Mouse (Mus musculus) forebrain, embryonic 14.5 days (tissue): ENCODE measurements around the gene Tctn1. TPM values are rescaled to one million over a fixed set of nuclear protein-coding genes. Genes with fewer than 3 reads are reported as not detected.

Experiments
- ATAC-seq: fragments of 200-750 bp; cut with Nextera tagmentation; 2 replicates; pipeline ENCODE4 v1.8.0; 2017; ENCODE audit warnings: mild to moderate bottlenecking, moderate library complexity
- DNase-seq: peaks from one replicate; pipeline ENCODE4 v3.0.0-alpha.2; 2015; ENCODE audit warnings: low spot score
- H3K27ac ChIP-seq: fragments of 300-500 bp; sonication (generic); 2 replicates; pipeline ENCODE4 v1.5.1; 2014; ENCODE audit warnings: low read depth, mild to moderate bottlenecking, control low read depth, low read length, moderate library complexity
- H3K27me3 ChIP-seq: fragments of 300-500 bp; sonication (generic); replicated peaks from 2 replicates; pipeline ENCODE4 v1.6.1; 2014; ENCODE audit warnings: low read length, control low read depth, mixed read lengths; ENCODE audit not compliant: control insufficient read depth, insufficient read depth
- H3K36me3 ChIP-seq: fragments of 300-500 bp; sonication (generic); 2 replicates; pipeline ENCODE4 v1.6.1; 2014; ENCODE audit warnings: low read length, control low read depth; ENCODE audit not compliant: control insufficient read depth, insufficient read depth
- H3K4me1 ChIP-seq: fragments of 300-500 bp; sonication (generic); 2 replicates; pipeline ENCODE4 v1.6.1; 2014; ENCODE audit warnings: antibody characterized with exemption, low read length, control low read depth; ENCODE audit not compliant: control insufficient read depth, insufficient read depth
- H3K4me2 ChIP-seq: fragments of 300-500 bp; sonication (generic); 2 replicates; pipeline ENCODE4 v1.6.1; 2014; ENCODE audit warnings: mild to moderate bottlenecking, control low read depth, low read length
- H3K4me3 ChIP-seq: fragments of 300-500 bp; sonication (generic); 2 replicates; pipeline ENCODE4 v1.5.1; 2014; ENCODE audit warnings: low read depth, low read length, control low read depth
- H3K9ac ChIP-seq: fragments of 300-500 bp; sonication (generic); 2 replicates; pipeline ENCODE4 v1.6.1; 2014; ENCODE audit warnings: mild to moderate bottlenecking, low read length, control low read depth, moderate library complexity
- H3K9me3 ChIP-seq: fragments of 300-500 bp; sonication (generic); replicated peaks from 2 replicates; pipeline ENCODE4 v1.6.1; 2016; ENCODE audit warnings: low read length, control low read depth, mixed read lengths; ENCODE audit not compliant: control insufficient read depth
- WGBS: fragments of 180-500 bp; shearing (Covaris S2); extraction: QIAGEN DNeasy Blood & Tissue Kit; methylation state at CpG from one replicate; pipeline ENCODE4 v1.1.7; 2014; 5-methylcytosine and 5-hydroxymethylcytosine counted together
- polyA plus RNA-seq: library from polyadenylated mRNA; unstranded; fragments of >200 nt; fragmentation: Nextera tagmentation; extraction: Ambion mirVana; gene quantifications from 2 replicates; pipeline ENCODE4 v1.2.1, GENCODE M21; 2014

The Tctn1 gene
- polyA plus RNA-seq, 1 experiment from 2014 or later = 3.5 TPM

DNA sequence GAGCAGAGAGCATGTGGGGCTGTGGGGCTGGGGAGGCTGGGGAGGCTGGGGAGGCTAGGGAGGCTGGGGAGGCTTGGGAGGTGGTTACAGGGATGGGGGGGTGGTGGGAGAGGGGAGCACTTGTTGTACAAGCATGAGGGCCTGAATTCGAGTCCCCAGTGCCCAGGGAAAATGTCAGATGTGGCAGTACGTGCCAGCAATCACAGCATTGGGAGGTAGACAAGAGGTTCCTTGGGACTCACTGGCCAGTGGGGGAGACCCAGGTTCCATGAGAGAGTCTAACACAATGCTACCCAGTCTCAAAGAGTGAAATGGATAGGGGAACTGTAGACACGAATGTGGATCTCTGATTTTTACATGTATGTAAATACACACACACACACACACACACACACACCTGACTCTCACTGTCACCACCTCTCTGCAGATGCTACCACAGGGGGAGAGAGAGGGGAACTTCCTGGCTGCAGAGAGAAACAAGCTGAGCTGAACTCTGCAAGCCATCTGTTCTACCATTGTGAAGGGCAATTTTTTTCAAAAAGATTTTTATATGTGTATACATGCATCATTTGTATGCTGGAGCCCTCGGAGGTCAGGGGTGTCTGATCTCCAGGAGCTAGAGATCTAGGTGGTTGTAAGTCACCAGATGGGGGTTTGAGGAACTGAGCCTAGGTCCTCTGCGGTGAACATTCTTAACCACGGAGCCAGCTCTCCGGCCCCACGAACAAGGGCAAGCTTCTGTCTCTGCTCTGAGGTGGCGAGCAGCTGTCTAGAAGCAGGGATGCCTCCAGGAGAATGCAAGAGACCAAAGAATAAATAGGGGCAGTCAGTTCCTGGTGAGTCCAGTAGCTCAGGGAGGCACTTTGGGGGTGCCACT is 29.7 kb downstream of the Tctn1 start:
- Histone ChIP-seq H3K27ac (peak overlapping the region; percentile 44; the same call in 1 of the 2 replicates), H3K4me2 (no peak overlapping the region), H3K27me3 (no peaks in the 10 kb centered on the region), H3K9me3 (no peaks in the 10 kb centered on the region), H3K36me3 (no peaks in the 10 kb centered on the region), H3K9ac (no peak overlapping the region), H3K4me3 (no peak overlapping the region), H3K4me1 (no peaks in the 10 kb centered on the region)
- WGBS = 83% methylated on average over 9 of the region's 9 CpGs
- no peak for ATAC-seq
- no peak for DNase-seq

DNA sequence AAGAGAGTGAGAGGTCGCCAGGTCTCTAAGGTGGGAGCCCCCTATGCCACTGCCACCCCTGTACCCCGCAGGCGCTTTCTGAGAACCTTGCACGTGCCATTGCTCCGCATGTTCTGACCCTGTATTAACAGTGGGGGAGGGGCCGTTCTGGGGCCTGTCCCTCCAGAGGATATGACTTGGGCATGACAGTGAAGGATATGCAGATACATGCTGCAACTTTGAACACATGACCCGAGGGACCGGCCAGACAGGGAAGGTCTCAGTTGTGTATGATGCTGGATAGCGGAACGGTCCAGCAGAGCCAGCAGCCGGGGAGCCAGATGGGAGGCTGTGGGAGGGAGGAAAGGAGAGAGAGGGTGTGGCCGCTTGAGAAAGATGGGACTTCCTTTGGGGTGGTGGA is 30.6 kb downstream of the Tctn1 start:
- Histone ChIP-seq H3K9me3 (no peaks in the 10 kb centered on the region), H3K27ac (no peak overlapping the region), H3K4me2 (no peak overlapping the region), H3K9ac (no peak overlapping the region), H3K4me3 (no peak overlapping the region), H3K27me3 (no peaks in the 10 kb centered on the region), H3K4me1 (no peaks in the 10 kb centered on the region), H3K36me3 (no peaks in the 10 kb centered on the region)
- ATAC-seq (no peak), DNase-seq (no peak)
- 94% methylated on average over 12 of the region's 12 CpGs for WGBS

DNA sequence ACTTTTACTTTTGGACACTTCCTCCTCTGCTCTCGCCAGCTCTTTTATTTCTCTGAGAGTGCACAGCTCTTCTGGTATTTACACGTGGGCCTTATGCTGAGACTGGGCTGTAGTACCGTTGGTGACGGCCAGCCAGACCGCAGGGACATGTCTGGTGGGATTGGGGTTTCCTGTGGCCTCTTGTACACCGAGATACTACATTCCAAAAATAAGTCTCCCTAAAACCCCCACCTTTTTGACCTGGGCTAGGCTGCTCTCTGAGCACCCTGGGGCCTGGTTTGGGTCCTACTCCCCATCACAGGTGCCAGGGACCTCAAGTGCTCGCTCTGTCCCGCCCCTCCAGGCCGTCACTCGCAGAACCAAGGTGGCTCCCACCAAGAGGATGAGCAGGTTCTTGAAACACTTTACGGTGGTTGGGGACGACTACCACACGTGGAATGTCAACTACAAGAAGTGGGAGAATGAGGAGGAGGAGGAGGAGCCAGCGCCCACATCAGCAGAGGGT is 31.1 kb downstream of the Tctn1 start:
- DNase-seq = no peak
- 94% methylated on average over 14 of the region's 14 CpGs for WGBS
- Histone ChIP-seq H3K27me3 (no peaks in the 10 kb centered on the region), H3K4me2 (no peak overlapping the region), H3K36me3 (no peaks in the 10 kb centered on the region), H3K4me3 (no peak overlapping the region), H3K27ac (no peak overlapping the region), H3K9ac (no peak overlapping the region), H3K9me3 (no peaks in the 10 kb centered on the region), H3K4me1 (no peaks in the 10 kb centered on the region)
- no peak for ATAC-seq

DNA sequence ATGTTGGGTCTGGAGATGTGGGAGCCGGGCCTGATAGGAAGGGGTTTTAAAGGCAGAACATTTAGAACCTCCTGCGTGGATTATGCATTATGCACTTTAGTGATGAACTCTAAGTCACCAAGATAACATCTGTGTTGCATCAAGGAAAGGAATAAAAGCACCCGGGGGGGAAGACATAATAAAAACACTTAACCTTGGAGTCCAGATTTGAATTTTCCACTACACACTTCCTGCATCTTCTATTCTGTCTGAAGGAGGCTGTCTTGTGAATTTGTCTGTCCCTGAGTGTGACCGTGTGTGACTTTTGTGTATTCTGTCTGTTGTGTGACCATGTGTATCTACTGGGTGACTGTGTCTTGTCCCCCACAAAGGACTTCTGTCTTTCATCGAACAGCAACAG is 32.3 kb downstream of the Tctn1 start:
- Histone ChIP-seq H3K4me3 (no peak overlapping the region), H3K4me1 (no peaks in the 10 kb centered on the region), H3K36me3 (no peaks in the 10 kb centered on the region), H3K27me3 (no peaks in the 10 kb centered on the region), H3K9me3 (no peaks in the 10 kb centered on the region), H3K27ac (no peak overlapping the region), H3K9ac (no peak overlapping the region), H3K4me2 (no peak overlapping the region)
- ATAC-seq (no peak), DNase-seq (no peak)
- 94% methylated on average over 5 of the region's 5 CpGs for WGBS

DNA sequence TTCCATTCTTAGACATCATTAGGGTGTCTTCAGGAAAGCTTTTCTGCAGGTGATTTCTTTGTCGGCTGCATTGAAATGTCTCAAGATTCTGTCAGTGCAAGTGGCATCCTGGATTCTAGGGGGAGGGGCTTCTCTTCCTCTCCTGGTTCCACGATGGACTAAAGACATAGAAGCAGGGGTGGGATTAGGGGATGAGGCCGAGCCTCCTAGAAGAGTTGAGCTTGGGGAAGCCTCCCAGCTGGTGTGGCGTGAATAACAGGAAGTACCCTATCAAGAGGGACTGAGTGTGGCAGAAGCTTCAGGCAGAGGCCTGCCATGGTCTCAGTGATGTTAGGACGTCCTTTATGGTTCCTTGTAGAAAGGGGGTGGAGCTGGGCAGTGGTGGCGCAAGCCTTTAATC is 32.8 kb downstream of the Tctn1 start:
- Histone ChIP-seq H3K27me3 (no peaks in the 10 kb centered on the region), H3K4me1 (no peaks in the 10 kb centered on the region), H3K36me3 (no peaks in the 10 kb centered on the region), H3K27ac (no peak overlapping the region), H3K9me3 (no peaks in the 10 kb centered on the region), H3K4me2 (no peak overlapping the region), H3K9ac (no peak overlapping the region), H3K4me3 (no peak overlapping the region)
- no peak for ATAC-seq
- DNase-seq = no peak
- 82% methylated on average over 6 of the region's 6 CpGs for WGBS

DNA sequence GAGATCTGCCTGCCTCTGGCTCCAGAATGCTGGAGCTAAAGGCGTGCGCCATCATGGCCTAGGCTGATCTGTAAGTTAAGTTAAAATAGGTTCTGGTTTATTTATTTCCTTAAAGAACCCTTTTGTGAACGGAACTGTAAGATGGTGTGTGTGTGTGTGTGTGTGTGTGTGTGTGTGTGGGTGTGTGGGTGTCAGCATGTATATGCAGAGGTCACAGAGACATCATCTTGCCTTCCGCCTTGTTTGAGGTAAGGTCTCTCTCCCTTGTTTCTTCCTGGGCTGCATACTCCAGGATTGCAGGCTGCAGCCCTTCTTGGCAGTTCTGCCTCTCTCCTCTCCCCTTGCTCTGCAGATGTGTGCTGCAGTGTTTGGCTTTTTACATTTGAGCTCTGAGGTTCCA is 33.4 kb downstream of the Tctn1 start:
- Histone ChIP-seq H3K4me2 (no peak overlapping the region), H3K4me1 (no peaks in the 10 kb centered on the region), H3K27me3 (no peaks in the 10 kb centered on the region), H3K36me3 (no peaks in the 10 kb centered on the region), H3K4me3 (no peak overlapping the region), H3K9ac (no peak overlapping the region), H3K27ac (no peak overlapping the region), H3K9me3 (no peaks in the 10 kb centered on the region)
- DNase-seq (no peak), ATAC-seq (no peak)
- WGBS = 90% methylated on average over 4 of the region's 4 CpGs

DNA sequence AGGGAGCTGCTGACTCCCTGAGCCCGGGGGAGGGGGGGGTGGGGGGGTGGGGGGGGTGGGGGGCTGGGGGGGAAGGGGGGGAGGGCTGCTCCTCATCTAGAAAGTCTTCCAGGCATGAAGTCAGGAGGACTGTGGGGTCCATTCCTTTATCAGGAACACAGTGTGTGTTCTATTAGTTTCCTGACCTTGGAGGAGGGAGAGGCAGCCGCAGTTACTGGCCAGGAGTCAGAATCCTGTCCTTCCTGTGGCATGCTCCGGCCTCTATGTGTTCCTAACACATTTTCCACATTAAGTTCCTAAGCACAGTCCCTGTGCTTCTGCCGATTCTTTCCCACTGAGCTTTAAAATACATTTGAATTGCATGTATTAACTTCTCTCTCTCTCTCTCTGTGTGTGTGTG is 35.5 kb downstream of the Tctn1 start:
- H3K4me2 ChIP-seq = no peak overlapping the region
- no peaks in the 10 kb centered on the region for H3K27me3 ChIP-seq
- no peaks in the 10 kb centered on the region for H3K4me1 ChIP-seq
- 80% methylated on average over 3 of the region's 4 CpGs for WGBS
- H3K27ac ChIP-seq = no peak overlapping the region
- no peak overlapping the region for H3K9ac ChIP-seq
- no peaks in the 10 kb centered on the region for H3K36me3 ChIP-seq
- DNase-seq = no peak
- ATAC-seq = no peak
- no peaks in the 10 kb centered on the region for H3K9me3 ChIP-seq
- no peak overlapping the region for H3K4me3 ChIP-seq

DNA sequence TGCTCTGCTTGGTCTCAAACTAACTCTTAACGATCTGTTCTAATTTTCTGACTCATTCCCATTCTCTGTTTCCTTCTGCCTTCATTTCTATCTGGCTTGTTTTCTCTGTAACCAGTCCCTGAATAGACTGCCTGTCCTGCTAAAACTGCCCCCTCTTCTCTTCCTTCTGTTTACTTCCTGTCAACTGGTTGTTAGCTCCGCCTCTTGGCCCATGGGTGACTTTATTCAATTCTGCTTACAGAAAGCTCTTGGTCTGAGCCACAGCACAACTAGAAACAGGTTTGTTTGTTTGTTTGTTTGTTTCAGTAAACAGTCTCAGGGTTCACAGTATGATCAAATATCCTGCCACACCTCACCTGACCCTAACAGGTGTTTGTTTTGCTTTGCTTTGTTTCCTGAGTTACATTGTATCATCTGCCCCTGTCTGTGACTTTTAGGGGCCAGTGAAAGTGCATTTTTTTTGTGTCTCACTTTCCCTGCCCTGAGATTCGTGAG is 35.9 kb downstream of the Tctn1 start:
- Histone ChIP-seq H3K36me3 (no peaks in the 10 kb centered on the region), H3K4me3 (no peak overlapping the region), H3K9me3 (no peaks in the 10 kb centered on the region), H3K9ac (no peak overlapping the region), H3K4me1 (no peaks in the 10 kb centered on the region), H3K27ac (no peak overlapping the region), H3K27me3 (no peaks in the 10 kb centered on the region), H3K4me2 (no peak overlapping the region)
- 70% methylated on average over 3 of the region's 3 CpGs for WGBS
- ATAC-seq (no peak), DNase-seq (no peak)

DNA sequence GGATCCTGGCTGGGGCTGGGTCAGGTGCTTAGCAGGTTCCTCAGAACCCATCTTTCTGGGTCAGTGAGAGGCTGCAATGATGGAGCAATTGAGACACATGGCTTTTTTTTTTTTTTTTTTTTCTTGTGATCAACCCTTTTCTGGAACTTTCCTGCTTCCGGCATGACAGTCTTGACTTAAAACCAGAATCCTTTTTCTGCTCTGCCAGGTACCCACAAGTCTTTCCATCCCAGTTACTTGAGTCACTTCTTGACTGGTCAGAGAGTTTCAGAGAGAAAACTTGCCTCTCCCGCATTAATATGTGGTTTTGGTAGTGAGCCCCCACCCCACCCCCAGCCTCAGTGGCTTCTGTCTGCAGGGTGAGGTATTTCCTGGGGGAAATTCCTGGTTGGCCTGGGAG is 40.0 kb downstream of the Tctn1 start:
- ATAC-seq (no peak), DNase-seq (no peak)
- Histone ChIP-seq H3K9me3 (no peaks in the 10 kb centered on the region), H3K27me3 (no peaks in the 10 kb centered on the region), H3K4me1 (no peaks in the 10 kb centered on the region), H3K4me3 (no peak overlapping the region), H3K36me3 (no peaks in the 10 kb centered on the region), H3K9ac (no peak overlapping the region), H3K27ac (no peak overlapping the region), H3K4me2 (no peak overlapping the region)
- 85% methylated on average over 2 of the region's 2 CpGs for WGBS
